Mouse (Mus musculus): ENCODE results near the gene Ehmt2. TPM values are rescaled to one million over a fixed set of nuclear protein-coding genes. Genes with fewer than 3 reads are reported as not detected.
"Not testable (repeated sequence)": the region's sequence is repeated elsewhere in the genome, so short reads cannot be mapped to it uniquely, and the experiment has no call there.

Ehmt2 gene
- total RNA-seq, 2 experiments from 2014 or later: 25.5 to 26.4 TPM

GRCm38 (mm10) chr17:34953258-34953657 lies 55.0 kb downstream of the Ehmt2 start:
- no peak for DNase-seq

DNA sequence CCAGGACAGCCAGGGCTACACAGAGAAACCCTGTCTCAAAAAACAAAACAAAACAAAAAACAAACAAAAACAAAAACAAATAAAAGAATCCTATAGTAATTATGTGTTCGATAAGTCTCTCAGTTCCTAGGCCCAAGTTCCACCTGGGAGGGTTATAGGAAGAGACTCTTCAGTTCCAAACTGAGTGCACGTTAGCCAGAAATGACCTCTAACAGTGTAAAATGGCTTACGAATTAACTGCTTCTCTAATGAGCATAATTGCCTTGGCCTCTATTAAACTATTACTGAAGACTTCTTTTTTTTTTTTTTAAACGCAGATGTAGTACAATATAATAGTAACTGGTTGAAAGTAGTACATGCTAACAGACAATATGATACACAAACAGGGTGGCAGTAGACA lies 55.6 kb downstream of the Ehmt2 start:
- no peak for DNase-seq

DNA sequence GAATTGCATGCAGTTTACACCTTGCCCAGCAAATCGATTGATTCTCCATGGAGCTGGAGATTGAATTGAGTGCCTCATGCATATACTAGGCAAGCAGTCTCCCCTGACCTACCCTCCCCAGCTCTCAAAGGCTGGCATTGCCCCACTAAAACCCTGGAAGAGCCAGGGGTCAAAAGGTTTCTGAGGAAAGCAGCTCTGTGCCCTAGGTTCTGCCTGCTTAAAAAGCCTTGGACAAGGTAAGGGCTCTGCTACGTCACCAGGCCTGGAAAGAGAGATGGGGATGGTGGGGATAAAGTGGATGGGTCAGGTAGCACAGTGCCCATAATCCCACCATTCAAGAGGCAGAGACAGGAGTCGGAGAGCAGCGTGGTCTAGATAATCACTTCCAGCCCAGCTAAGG lies 56.6 kb downstream of the Ehmt2 start:
- DNase-seq: no peak

DNA sequence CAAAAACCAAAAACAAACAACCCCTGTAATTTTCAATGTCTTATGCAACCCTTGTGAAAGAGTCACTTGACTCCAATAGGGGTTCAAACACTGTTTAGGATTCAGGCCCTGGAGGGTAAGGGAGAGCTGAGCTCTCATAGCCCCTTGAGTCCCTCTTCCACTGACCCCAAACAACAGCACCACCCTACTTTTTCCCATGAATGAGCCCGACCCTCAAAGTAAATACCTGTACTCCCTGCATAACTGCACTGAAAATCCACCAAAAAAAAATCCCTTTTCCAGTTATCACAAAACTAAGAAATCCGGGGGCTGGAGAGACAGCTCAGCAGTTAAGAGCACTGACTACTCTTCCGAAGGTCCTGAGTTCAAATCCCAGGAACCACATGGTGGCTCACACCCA lies 57.6 kb downstream of the Ehmt2 start:
- no peak for DNase-seq

DNA sequence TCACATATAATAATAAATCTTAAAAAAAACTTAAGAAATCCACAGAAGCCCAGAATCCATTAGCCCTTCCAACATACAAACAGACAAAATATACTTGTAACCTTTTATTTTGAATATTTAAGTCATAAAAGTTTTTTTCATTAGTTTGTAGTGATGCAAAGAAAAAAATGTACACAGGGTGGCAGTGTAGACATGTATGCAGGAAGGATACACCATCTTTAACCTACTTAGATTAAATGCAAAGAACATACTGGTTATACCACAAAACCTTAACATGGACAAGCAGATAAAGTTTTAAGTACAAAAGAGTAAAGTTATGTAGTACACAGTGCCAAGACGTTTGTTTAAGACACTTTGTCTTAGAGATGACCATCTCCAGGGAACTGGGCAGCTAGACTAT lies 58.1 kb downstream of the Ehmt2 start:
- no peak for DNase-seq

DNA sequence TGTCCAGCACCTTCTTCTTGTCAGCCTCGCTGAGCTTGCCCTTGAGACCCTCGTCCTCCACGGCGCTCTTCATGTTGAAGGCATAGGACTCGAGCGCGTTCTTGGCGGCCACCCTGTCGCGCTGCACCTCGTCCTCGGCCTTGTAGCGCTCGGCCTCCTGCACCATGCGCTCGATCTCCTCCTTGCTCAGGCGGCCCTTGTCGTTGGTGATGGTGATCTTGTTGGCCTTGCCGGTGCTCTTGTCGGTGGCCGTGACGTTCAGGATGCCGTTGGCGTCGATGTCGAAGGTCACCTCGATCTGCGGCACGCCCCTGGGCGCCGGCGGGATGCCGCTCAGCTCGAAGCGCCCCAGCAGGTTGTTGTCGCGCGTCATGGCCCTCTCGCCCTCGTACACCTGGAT lies 59.0 kb downstream of the Ehmt2 start:
- not testable (repeated sequence) for DNase-seq

GRCm38 (mm10) chr17:34957966-34958365 lies 59.7 kb downstream of the Ehmt2 start:
- not testable (repeated sequence) for DNase-seq

GRCm38 (mm10) chr17:34958734-34959129 lies 60.5 kb downstream of the Ehmt2 start:
- DNase-seq: not testable (repeated sequence)

DNA sequence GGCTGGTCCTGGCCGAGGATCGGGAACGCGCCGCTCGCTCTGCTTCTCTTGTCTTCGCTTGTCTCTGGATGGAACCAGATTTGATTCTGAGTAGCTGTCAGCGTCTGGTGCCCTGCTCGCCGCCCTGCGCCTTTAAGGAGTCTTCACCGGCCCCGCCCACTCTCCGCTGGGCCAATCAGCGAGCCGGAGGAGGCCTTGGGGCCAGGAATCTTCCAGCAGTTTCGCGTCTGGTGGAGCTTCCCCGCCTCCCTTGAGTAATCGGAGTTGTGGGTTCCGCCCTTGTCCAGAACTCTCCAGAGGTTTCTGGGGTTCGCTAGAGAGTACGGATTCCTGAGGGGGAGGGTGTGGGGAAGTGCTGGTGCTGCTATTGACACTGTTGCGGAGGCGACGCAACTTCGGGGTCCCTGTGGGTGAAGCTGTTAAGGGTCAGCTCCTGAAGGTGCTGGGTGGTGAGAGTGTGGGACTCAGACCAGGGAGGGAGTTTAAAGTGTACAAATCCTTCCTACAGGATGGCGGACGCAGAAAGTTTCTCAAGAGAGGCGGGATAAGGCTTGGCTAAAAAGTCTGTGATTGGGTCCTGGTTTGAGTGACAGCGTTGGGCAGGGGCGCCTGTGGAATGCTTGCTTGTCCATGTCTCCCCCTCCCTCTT lies 61.0 kb downstream of the Ehmt2 start, which contains the start of gene Hspa1b:
TSS of gene Hspa1b (minus strand) at position 109 of the 649 bp plus-strand sequence.
- DNase-seq: peak; percentile 85

GRCm38 (mm10) chr17:34959881-34960515 lies 61.7 kb downstream of the Ehmt2 start:
- no peak for DNase-seq

DNA sequence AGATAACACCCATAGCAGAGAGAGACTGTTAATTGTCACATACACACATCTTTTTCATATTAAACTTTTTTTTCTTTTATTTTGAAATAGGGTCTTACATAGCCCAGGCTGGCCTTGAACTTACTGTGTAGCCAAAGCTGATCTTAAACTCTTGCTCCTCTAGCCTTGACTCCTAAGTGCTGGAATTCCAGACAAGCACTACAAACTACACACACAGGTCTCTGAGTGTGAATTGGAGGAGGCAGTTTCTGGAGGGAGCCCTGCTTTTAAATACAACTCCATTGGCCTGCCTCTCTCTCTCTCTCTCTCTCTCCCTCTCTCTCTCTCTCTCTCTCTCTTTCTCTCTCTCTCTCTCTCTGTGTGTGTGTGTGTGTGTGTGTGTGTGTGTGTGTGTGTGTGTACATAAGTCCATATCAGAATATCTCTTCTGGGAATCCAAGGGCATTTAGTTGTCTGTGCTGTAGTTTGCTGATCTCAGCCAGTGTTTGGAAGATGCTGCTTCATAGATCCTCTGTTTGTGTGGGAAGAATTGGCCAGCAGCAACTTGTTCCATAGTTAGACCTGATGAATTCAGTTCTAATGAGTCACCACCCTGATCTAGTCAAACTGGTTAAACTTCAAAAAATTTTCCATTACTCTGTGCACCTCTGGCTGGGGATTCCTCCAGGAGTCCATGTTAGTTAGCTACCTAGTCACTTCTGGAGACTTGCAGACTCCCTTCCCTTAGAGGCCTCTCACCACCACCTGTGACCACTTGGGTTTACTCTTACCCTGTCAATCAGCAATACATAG lies 62.6 kb downstream of the Ehmt2 start:
- DNase-seq: no peak

DNA sequence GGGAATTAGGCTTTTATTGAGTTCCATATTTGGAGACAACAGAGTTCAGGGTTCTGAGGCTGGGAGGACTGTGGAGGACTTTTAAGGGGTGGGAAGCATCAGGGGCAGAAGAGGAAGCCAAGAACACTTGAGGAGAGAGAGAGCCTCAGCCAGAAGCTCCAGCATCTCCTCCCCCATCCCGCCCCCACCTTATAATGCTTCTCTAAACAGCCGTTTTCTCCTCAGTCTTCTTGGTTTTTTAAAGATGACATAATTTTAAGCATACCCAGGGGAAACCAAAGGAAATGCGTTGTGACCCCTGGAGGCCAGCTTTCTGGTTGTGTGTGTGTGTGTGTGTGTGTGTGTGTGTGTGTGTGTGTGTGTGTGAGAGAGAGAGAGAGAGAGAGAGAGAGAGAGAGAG lies 63.9 kb downstream of the Ehmt2 start:
- peak; percentile 29 for DNase-seq

- no peak for DNase-seq
Observed at GRCm38 (mm10) chr17:34962841-34963240, 64.6 kb downstream of the Ehmt2 start.

Small RNAs within 50 kb of the gene (microRNA-seq; reads per million reads assigned to microRNA genes)
- 0 reads per million in 2 experiments for gene Mir6972 (ENCODE audit: borderline replicate concordance in 2 of 2)

Other genes starting within 250 kb of the Ehmt2 start
- 10 to 100 TPM; 38.3 to 50.5 TPM for gene Tnxb, start 227.9 kb upstream of the Ehmt2 start, total RNA-seq (2021)
- 10 to 100 TPM in 1 of 2 experiments, 1 to 10 TPM in 1; 1.1 to 22.1 TPM for gene C4b, start 154.6 kb upstream of the Ehmt2 start, total RNA-seq (2021)
- under 1 TPM in 1 of 2 experiments, not detected in 1; 0.16 TPM for gene Cyp21a1, start 93.9 kb upstream of the Ehmt2 start, total RNA-seq (2021)
- 1 to 10 TPM; 7.0 to 7.2 TPM for gene Stk19, start 61.5 kb upstream of the Ehmt2 start, total RNA-seq (2021)
- 10 to 100 TPM in 1 of 2 experiments, 1 to 10 TPM in 1; 7.6 to 10.5 TPM for gene Dxo, start 61.5 kb upstream of the Ehmt2 start, total RNA-seq (2021)
- 10 to 100 TPM; 18.0 to 18.9 TPM for gene Skiv2l, start 48.3 kb upstream of the Ehmt2 start, total RNA-seq (2021)
- gene Nelfe, start 48.1 kb upstream of the Ehmt2 start, total RNA-seq (2021): 1 to 10 TPM; 7.7 to 8.9 TPM
- gene Cfb, start 36.0 kb upstream of the Ehmt2 start, total RNA-seq (2021): 1 to 10 TPM in 1 of 2 experiments, under 1 TPM in 1; 0.95 to 8.2 TPM
- 1 to 10 TPM; 5.0 to 5.2 TPM for gene Zbtb12, start 19.0 kb upstream of the Ehmt2 start, total RNA-seq (2021)
- not detected for gene Gm20547, start 16.4 kb upstream of the Ehmt2 start, total RNA-seq (2021)
- 1 to 10 TPM; 2.6 to 2.9 TPM for gene C2, start 204 bp upstream of the Ehmt2 start, total RNA-seq (2021)
- gene Slc44a4, start 16.0 kb downstream of the Ehmt2 start, total RNA-seq (2021): not detected
- gene Neu1, start 32.8 kb downstream of the Ehmt2 start, total RNA-seq (2021): 1 to 10 TPM; 8.5 to 9.3 TPM
- gene Hspa1b, start 60.8 kb downstream of the Ehmt2 start, total RNA-seq (2021): 1 to 10 TPM; 4.4 to 6.7 TPM
- gene Gm20481, start 71.4 kb downstream of the Ehmt2 start, total RNA-seq (2021): not detected
- gene Hspa1a, start 73.7 kb downstream of the Ehmt2 start, total RNA-seq (2021): 1 to 10 TPM; 5.9 to 8.1 TPM
- gene Hspa1l, start 74.2 kb downstream of the Ehmt2 start, total RNA-seq (2021): 10 to 100 TPM; 21.5 to 31.8 TPM
- 10 to 100 TPM; 15.0 to 15.4 TPM for gene Lsm2, start 83.4 kb downstream of the Ehmt2 start, total RNA-seq (2021)
- 10 to 100 TPM; 29.4 to 31.2 TPM for gene Vars, start 102.5 kb downstream of the Ehmt2 start, total RNA-seq (2021)
- 1 to 10 TPM; 9.0 to 9.6 TPM for gene Vwa7, start 118.1 kb downstream of the Ehmt2 start, total RNA-seq (2021)
- under 1 TPM in 1 of 2 experiments, not detected in 1; 0.31 TPM for gene Sapcd1, start 129.5 kb downstream of the Ehmt2 start, total RNA-seq (2021)
- under 1 TPM; 0.67 to 0.72 TPM for gene Msh5, start 148.3 kb downstream of the Ehmt2 start, total RNA-seq (2021)
- gene Clic1, start 151.5 kb downstream of the Ehmt2 start, total RNA-seq (2021): 10 to 100 TPM; 12.4 to 18.6 TPM
- gene Ddah2, start 160.6 kb downstream of the Ehmt2 start, total RNA-seq (2021): 10 to 100 TPM; 11.1 to 13.3 TPM
- gene Ly6g6c, start 166.9 kb downstream of the Ehmt2 start, total RNA-seq (2021): not detected
- not detected for gene Mpig6b, start 167.7 kb downstream of the Ehmt2 start, total RNA-seq (2021)
- gene Ly6g6e, start 178.4 kb downstream of the Ehmt2 start, total RNA-seq (2021): not detected
- gene Ly6g6d, start 179.6 kb downstream of the Ehmt2 start, total RNA-seq (2021): under 1 TPM; 0.51 to 0.72 TPM
- gene Ly6g6f, start 187.1 kb downstream of the Ehmt2 start, total RNA-seq (2021): not detected
- gene Abhd16a, start 190.8 kb downstream of the Ehmt2 start, total RNA-seq (2021): 10 to 100 TPM; 61.9 to 62.4 TPM
- gene Ly6g5c, start 209.8 kb downstream of the Ehmt2 start, total RNA-seq (2021): not detected
- gene Ly6g5b, start 217.0 kb downstream of the Ehmt2 start, total RNA-seq (2021): not detected
- gene Gpank1, start 223.0 kb downstream of the Ehmt2 start, total RNA-seq (2021): 1 to 10 TPM; 7.1 to 8.4 TPM
- gene Csnk2b, start 223.6 kb downstream of the Ehmt2 start, total RNA-seq (2021): 100 to 1,000 TPM; 149 to 158 TPM
- 10 to 100 TPM; 19.5 to 22.6 TPM for gene D17H6S53E, start 227.9 kb downstream of the Ehmt2 start, total RNA-seq (2021)
- gene Apom, start 233.6 kb downstream of the Ehmt2 start, total RNA-seq (2021): not detected
- 100 to 1,000 TPM; 180 to 197 TPM for gene Bag6, start 236.7 kb downstream of the Ehmt2 start, total RNA-seq (2021)